Mouse (Mus musculus): ENCODE data around the gene Vmn2r24. TPM values are rescaled to one million over a fixed set of nuclear protein-coding genes. Genes with fewer than 3 reads are reported as not detected.

The Vmn2r24 gene
- total and polyA plus RNA-seq, 3 experiments, result 0.06 TPM; not detected in 2

Other genes starting within 250 kb of the Vmn2r24 start
- not detected in 2 replicates for gene Vmn2r21, start 245.5 kb upstream of the Vmn2r24 start, total RNA-seq (2012; rRNA removed)
- gene Vmn2r21, start 245.5 kb upstream of the Vmn2r24 start, total RNA-seq (2014; rRNA removed), result not detected in 2 replicates
- not detected in 2 replicates for gene Vmn2r21, start 245.5 kb upstream of the Vmn2r24 start, polyA plus RNA-seq (2012; ENCODE audit: insufficient read length, low read depth)
- not detected in 2 replicates for gene Vmn2r22, start 128.2 kb upstream of the Vmn2r24 start, total RNA-seq (2012; rRNA removed)
- gene Vmn2r22, start 128.2 kb upstream of the Vmn2r24 start, total RNA-seq (2014; rRNA removed), result not detected in 2 replicates
- gene Vmn2r22, start 128.2 kb upstream of the Vmn2r24 start, polyA plus RNA-seq (2012; ENCODE audit: insufficient read length, low read depth), result not detected in 2 replicates
- not detected in 2 replicates for gene Vmn2r23, start 76.2 kb upstream of the Vmn2r24 start, total RNA-seq (2012; rRNA removed)
- gene Vmn2r23, start 76.2 kb upstream of the Vmn2r24 start, total RNA-seq (2014; rRNA removed), result not detected in 2 replicates
- not detected in 2 replicates for gene Vmn2r23, start 76.2 kb upstream of the Vmn2r24 start, polyA plus RNA-seq (2012; ENCODE audit: insufficient read length, low read depth)
- not detected in 2 replicates for gene Vmn2r25, start 74.6 kb downstream of the Vmn2r24 start, total RNA-seq (2012; rRNA removed)
- gene Vmn2r25, start 74.6 kb downstream of the Vmn2r24 start, total RNA-seq (2014; rRNA removed), result not detected in 2 replicates
- not detected in 2 replicates for gene Vmn2r25, start 74.6 kb downstream of the Vmn2r24 start, polyA plus RNA-seq (2012; ENCODE audit: insufficient read length, low read depth)
- not detected in 2 replicates for gene Vmn2r26, start 245.7 kb downstream of the Vmn2r24 start, total RNA-seq (2012; rRNA removed)
- not detected in 2 replicates for gene Vmn2r26, start 245.7 kb downstream of the Vmn2r24 start, total RNA-seq (2014; rRNA removed)
- 0.03 TPM in 1 of 2 replicates, not detected in the other for gene Vmn2r26, start 245.7 kb downstream of the Vmn2r24 start, polyA plus RNA-seq (2012; ENCODE audit: insufficient read length, low read depth)